Mouse (Mus musculus) spleen, adult 2 months (tissue): Measurements from ENCODE around the gene Akr1b3.

ENCODE experiments used
- CTCF ChIP-seq: fragments of 200-500 bp; IDR thresholded peaks from 2 replicates; pipeline ENCODE4 v1.5.1; 2011; ENCODE audit warnings: mild to moderate bottlenecking, inconsistent platforms; ENCODE audit not compliant: insufficient read depth, insufficient read length, insufficient replicate concordance; ENCODE audit errors: extremely low read depth
- POLR2A ChIP-seq: fragments of 200-500 bp; IDR thresholded peaks from 2 replicates; pipeline ENCODE4 v1.6.1; 2011; ENCODE audit warnings: low read depth, low read length, inconsistent platforms

DNA sequence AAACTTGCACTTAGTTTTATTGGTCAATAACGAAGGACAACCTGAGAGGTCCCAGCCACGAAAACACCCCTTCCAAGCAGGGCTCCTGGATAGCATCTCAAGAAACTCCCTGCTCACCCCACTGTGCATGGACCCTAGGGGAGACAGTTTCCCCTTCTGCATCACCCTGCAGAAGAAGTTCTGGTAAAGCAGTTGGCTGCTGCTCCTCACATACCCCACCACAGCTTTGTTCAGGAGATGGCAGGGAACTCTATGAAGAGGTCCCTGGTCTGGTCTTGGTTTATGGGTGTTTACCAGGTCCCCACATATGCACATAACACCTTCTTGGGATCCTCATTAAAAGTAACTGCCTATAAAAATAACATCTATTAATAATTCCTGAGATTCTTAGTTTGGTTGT, 25.2 kb upstream of the Akr1b3 start:
- TF ChIP-seq POLR2A = no peak
- no peak for TF ChIP-seq CTCF
